Mouse (Mus musculus): ENCODE results near the gene Olfr1278. TPM values are rescaled to one million over a fixed set of nuclear protein-coding genes. Genes with fewer than 3 reads are reported as not detected.

Olfr1278 gene
- polyA plus RNA-seq, 1 experiment from 2014 or later = not detected

DNA sequence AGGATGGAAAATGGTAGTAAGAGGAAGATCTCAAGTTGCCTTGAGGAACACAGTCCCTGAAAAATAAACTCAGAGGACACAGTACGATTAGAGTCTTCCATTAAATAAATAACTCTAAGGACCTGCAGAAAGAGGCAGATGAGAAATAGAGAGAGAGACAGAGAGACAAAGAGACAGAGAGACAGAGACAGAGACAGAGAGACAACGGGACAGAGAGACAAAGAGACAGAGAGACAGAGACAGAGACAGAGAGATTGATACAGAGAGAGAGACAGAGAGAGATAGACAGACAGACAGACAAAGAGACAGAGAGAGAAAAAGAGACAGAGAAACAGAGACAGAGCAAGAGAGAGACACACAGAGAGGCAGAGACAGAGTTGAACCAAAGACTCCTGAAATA is 46.0 kb downstream of the Olfr1278 start, which contains the start of gene Olfr1282:
Gene Olfr1282 (minus strand): TSS at position 101 of the 400 bp plus-strand sequence.
- H3K9me3 ChIP-seq (ENCODE audit: low read length) = no peaks in the 10 kb centered on the region
- 58% methylated on average over 2 of the region's 2 CpGs for WGBS (ENCODE audit: insufficient replicate concordance)
- TF ChIP-seq CTCF (IDR thresholded peaks at IDR 0.05; ENCODE audit: low read depth) (no peak), EP300 (IDR thresholded peaks at IDR 0.05; ENCODE audit: low read depth) (no peak)

More for the DNA sequence above, 46.0 kb downstream of the Olfr1278 start, which contains the start of gene Olfr1282:
- H3K4me2 ChIP-seq (ENCODE audit: low read depth, low read length) = no peak within 1 kb of the TSS
- DNase-seq (no peak), ATAC-seq (no peak)
- no peak within 1 kb of the TSS for H3K4me3 ChIP-seq (ENCODE audit: low read depth, low read length)
- H3K9ac ChIP-seq (replicated peaks) = no peak within 1 kb of the TSS
- no peaks in the 10 kb centered on the region for H3K36me3 ChIP-seq (replicated peaks; ENCODE audit: insufficient read depth, low read length)
- H3K27ac ChIP-seq (ENCODE audit: low read depth) = no peak within 1 kb of the TSS
- H3K27me3 ChIP-seq (ENCODE audit: insufficient read depth, low read length) = no peaks in the 10 kb centered on the region
- H3K4me1 ChIP-seq (ENCODE audit: insufficient read depth) = no peaks in the 10 kb centered on the region

Other genes with a start within 250 kb of the Olfr1278 start
- not detected in 2 replicates for gene Gm13941, start 184.2 kb upstream of the Olfr1278 start, polyA plus RNA-seq (2015; fragmentation: Nextera tagmentation; extraction: Ambion mirVana)
- gene Gm15130, start 137.2 kb upstream of the Olfr1278 start, polyA plus RNA-seq (2015; fragmentation: Nextera tagmentation; extraction: Ambion mirVana) = not detected in 2 replicates
- not detected in 2 replicates for gene 4930430A15Rik, start 60.5 kb upstream of the Olfr1278 start, polyA plus RNA-seq (2015; fragmentation: Nextera tagmentation; extraction: Ambion mirVana)
- gene Olfr1275, start 54.9 kb upstream of the Olfr1278 start, polyA plus RNA-seq (2015; fragmentation: Nextera tagmentation; extraction: Ambion mirVana) = not detected in 2 replicates
- not detected in 2 replicates for gene Olfr1276, start 35.6 kb upstream of the Olfr1278 start, polyA plus RNA-seq (2015; fragmentation: Nextera tagmentation; extraction: Ambion mirVana)
- gene Olfr1277, start 16.0 kb upstream of the Olfr1278 start, polyA plus RNA-seq (2015; fragmentation: Nextera tagmentation; extraction: Ambion mirVana) = not detected in 2 replicates
- gene Olfr1279, start 10.5 kb downstream of the Olfr1278 start, polyA plus RNA-seq (2015; fragmentation: Nextera tagmentation; extraction: Ambion mirVana) = not detected in 2 replicates
- not detected in 2 replicates for gene Olfr1280, start 23.9 kb downstream of the Olfr1278 start, polyA plus RNA-seq (2015; fragmentation: Nextera tagmentation; extraction: Ambion mirVana)
- not detected in 2 replicates for gene Olfr1281, start 36.4 kb downstream of the Olfr1278 start, polyA plus RNA-seq (2015; fragmentation: Nextera tagmentation; extraction: Ambion mirVana)
- gene Olfr1282, start 45.9 kb downstream of the Olfr1278 start, polyA plus RNA-seq (2015; fragmentation: Nextera tagmentation; extraction: Ambion mirVana) = not detected in 2 replicates
- not detected in 2 replicates for gene Olfr1283, start 76.7 kb downstream of the Olfr1278 start, polyA plus RNA-seq (2015; fragmentation: Nextera tagmentation; extraction: Ambion mirVana)
- gene Olfr1284, start 85.4 kb downstream of the Olfr1278 start, polyA plus RNA-seq (2015; fragmentation: Nextera tagmentation; extraction: Ambion mirVana) = not detected in 2 replicates
- gene Olfr1286, start 133.0 kb downstream of the Olfr1278 start, polyA plus RNA-seq (2015; fragmentation: Nextera tagmentation; extraction: Ambion mirVana) = not detected in 2 replicates
- gene Olfr1287, start 159.0 kb downstream of the Olfr1278 start, polyA plus RNA-seq (2015; fragmentation: Nextera tagmentation; extraction: Ambion mirVana) = not detected in 2 replicates
- gene Olfr1288, start 184.0 kb downstream of the Olfr1278 start, polyA plus RNA-seq (2015; fragmentation: Nextera tagmentation; extraction: Ambion mirVana) = not detected in 2 replicates
- not detected in 2 replicates for gene Olfr1289, start 190.7 kb downstream of the Olfr1278 start, polyA plus RNA-seq (2015; fragmentation: Nextera tagmentation; extraction: Ambion mirVana)
- gene Olfr1290, start 203.7 kb downstream of the Olfr1278 start, polyA plus RNA-seq (2015; fragmentation: Nextera tagmentation; extraction: Ambion mirVana) = not detected in 2 replicates
- gene Olfr1291-ps1, start 207.0 kb downstream of the Olfr1278 start, polyA plus RNA-seq (2015; fragmentation: Nextera tagmentation; extraction: Ambion mirVana) = not detected in 2 replicates
- not detected in 2 replicates for gene Olfr1293-ps, start 235.1 kb downstream of the Olfr1278 start, polyA plus RNA-seq (2015; fragmentation: Nextera tagmentation; extraction: Ambion mirVana)